Mouse (Mus musculus) brain, embryonic 14.5 days (tissue): ENCODE measurements at regions not wholly inside any gene's neighbourhood (a gene's known extent, or its start where the extent isn't known, plus 50 kb on each side); places are given as distances from the start of the nearest gene placed in this dataset.

Source experiments
- CTCF ChIP-seq: fragments of 200-500 bp; IDR thresholded peaks from 2 replicates; pipeline ENCODE4 v1.5.1; 2012; ENCODE audit warnings: inconsistent platforms, mild to moderate bottlenecking, moderate library complexity, borderline replicate concordance; ENCODE audit not compliant: insufficient read depth, insufficient read length; ENCODE audit errors: extremely low read depth
- POLR2A ChIP-seq: fragments of 200-500 bp; IDR thresholded peaks from 2 replicates; pipeline ENCODE4 v1.6.1; 2012; ENCODE audit warnings: mild to moderate bottlenecking, inconsistent platforms, borderline replicate concordance; ENCODE audit not compliant: poor library complexity, insufficient read depth, insufficient read length, severe bottlenecking; ENCODE audit errors: extremely low read depth

- TF ChIP-seq CTCF (no peak), POLR2A (no peak)
These were observed 100.7 kb upstream of the Bmp4 start for GRCm38 (mm10) chr14:46491182-46491581.
